Mouse (Mus musculus): ENCODE results near the gene Mthfd1.

- no peak for TF ChIP-seq CTCF (conservative IDR thresholded peaks at IDR 0.05; ENCODE audit: low read length)
- no peak for TF ChIP-seq POU5F1 (IDR thresholded peaks at IDR 0.05; ENCODE audit: borderline replicate concordance, low read length)
Measured at GRCm38 (mm10) chr12:76215121-76215520, 40.0 kb upstream of the Mthfd1 start.

All from E14TG2a.4 (cell line).